Mouse (Mus musculus) mouse embryonic stem cell (cell line): Measurements from ENCODE around the gene Cd19.
"Not testable (repeated sequence)": the region's sequence is repeated elsewhere in the genome, so short reads cannot be mapped to it uniquely, and the experiment has no call there.

Experiments used
- in situ Hi-C, 2 experiments: fragments of 300-500 bp; cut with MboI; formaldehyde crosslinking; loops; 1 replicate in 1 of 2; 3 replicates in 1 of 2; pipeline ENCODE4 v1.14.3; 2019 to 2020; ENCODE audit warnings: low sequenced_read_pairs in 2 of 2, low pct_unique_long_range_greater_than_20kb in 1 of 2, mixed read lengths in 1 of 2; ENCODE audit not compliant: unreplicated experiment in 1 of 2

Gene Cd19

DNA sequence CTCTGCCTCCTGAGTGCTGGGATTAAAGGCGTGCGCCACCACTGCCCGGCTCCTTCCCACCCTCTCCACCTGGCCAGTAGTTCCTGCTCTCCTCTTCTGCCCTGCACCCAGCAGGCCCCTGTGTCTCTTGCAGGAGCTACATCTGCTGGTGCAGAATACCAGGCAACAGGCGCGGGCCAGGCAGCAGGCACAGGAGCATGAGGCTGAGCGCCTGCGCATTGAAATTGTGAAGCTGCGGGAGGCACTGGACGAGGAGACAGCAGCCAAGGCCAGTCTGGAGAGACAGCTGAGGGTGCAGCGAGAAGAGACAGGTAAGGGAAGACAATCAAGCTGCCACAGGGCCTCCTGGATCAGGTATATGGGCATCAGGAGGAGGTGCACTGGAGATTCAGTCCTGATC is 29.3 kb upstream of the Cd19 start:
- in situ Hi-C loops = no loop called here

DNA sequence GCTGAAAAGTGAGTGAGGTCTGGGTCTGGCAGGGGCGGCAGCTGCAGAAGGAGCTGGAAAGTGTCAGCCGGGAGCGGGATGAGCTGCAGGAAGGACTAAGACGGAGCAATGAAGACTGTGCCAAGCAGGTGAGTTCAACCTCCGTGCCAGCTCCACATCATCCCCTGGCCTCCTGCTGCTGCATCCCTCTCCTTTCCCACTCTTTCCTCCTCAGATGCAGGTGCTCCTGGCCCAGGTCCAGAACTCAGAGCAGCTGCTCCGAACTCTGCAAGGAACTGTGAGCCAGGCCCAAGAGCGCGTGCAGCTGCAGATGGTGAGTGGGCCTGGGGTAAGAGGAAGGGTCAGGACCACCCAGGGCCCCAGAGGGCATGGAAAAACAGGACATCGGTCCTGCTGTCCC is 25.4 kb upstream of the Cd19 start:
- in situ Hi-C loops = no loop called here

DNA sequence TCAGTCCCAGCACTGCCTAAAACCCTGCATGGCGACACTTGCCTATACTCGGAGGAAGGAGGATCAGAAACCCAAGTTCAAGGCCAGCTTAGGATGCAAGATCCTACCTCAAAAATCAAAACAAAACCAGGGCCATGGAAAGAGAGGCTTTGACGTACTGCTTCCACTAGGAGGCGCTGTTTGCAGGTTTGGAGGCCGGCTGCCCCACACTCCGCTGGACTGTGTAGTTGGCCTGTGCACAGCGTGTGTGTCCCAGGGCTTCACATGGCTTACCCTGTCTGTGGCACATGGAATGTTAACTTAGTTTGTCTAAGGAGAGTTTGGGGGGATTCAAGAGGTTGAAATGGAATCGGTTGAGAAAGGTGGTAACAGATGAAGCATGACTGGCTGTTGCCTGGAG is 22.2 kb upstream of the Cd19 start:
- in situ Hi-C loops = no loop called here

GRCm38 (mm10) chr7:126435801-126436200 is 21.1 kb upstream of the Cd19 start:
- in situ Hi-C loops = no loop called here

DNA sequence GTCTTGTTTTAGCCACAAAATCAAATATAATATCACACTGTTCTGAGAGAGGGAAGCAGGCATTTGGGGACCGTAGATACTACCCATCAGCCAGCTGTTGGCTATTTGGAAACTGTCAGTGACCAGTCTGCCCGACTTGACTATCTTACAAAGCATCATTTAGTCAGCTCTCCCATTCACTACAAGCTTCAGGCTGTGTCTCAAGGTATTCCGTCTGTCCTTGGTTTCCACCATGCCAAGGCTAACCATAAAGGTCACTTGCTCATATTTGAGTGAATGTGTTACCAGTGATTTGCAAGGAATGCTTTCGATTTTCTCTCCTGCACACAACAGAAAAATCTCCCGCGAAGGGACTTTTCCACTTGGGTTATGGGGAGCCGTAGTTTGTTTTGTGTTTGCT is 20.0 kb upstream of the Cd19 start:
- in situ Hi-C loops = no loop called here

DNA sequence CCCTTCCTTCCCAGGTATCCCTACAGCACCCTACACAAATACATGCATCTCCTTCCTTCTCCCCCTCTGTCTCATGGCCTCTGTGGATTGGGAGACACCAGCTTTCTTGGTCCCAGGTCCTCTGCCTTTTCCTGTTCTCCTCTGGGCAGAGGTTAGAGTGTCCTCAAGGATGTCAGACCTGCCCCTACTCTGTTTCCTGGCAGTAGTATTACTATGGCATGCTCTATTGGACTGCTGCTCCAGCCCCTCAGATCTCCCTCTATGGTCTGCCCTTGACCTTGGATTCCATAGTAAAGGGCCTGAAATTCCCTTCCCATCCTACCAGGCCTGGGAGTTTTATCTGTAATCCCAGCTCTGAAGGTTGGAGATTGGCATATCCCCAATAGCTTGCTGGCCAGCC is 15.5 kb upstream of the Cd19 start:
- in situ Hi-C loops = no loop called here

DNA sequence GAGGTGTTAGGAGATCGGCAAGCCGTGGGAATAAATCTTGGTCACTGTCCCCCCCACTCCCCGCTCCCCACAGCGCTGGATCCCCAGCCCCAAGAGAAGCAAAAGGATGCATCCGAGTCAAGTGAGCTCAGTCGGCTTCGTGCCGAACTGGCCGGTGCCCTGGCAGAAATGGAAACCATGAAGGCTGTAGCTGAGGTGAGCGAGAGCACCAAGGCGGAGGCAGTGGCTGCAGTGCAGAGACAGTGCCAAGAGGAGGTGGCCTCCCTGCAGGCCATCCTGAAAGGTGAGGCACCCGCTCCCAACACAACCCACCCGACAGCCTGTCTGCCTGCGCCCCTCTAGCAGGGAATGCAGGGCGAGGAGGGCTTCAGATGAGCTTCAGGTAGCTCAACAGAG is 14.8 kb upstream of the Cd19 start:
- in situ Hi-C loops = no loop called here

DNA sequence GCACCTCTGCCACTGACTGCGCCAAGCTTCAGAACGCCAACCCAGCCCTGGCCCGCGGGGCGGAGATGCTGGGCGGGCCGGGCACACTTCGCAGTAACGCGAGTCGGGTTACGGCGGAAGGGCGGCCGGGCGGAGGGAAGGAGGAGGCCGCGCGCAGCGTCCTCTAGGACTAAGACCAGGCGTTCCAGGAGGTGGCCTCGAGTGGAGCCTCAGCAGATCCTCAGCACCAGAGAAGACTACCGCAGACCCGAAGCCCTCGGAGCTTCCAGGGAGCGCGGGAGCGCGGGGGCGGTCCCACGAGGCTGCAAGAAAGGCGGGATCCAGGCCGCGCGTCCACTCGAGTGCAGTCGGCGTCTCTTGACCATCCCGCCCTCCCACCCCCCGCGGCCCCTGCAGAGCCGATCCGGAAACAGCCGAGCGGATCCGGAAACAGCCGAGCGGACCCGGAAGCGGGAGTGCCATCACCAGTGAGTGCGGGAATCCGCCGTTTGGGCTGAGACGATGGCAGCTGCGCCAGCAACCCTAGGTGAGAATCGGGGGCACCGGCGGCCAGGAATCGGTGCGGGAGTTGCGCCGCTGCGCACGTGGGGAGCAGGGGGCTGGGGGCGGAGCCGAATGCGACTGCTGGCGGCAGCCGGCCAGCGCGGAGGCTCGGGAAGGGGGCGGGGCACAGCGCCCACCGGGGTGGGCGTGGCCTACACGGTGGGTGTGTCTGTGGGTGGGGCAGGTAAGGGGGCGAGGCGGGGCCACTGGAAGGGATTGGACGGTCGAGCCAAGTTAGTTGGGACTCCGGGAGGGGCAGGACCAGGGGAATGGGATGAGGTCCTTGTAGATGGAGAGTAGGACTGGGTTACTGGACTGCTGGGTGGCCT is 14.2 kb upstream of the Cd19 start, which contains the start of gene Rabep2:
Gene Rabep2 (plus strand): TSS at position 129 of the 872 bp plus-strand sequence.
- in situ Hi-C loops = no loop called here

DNA sequence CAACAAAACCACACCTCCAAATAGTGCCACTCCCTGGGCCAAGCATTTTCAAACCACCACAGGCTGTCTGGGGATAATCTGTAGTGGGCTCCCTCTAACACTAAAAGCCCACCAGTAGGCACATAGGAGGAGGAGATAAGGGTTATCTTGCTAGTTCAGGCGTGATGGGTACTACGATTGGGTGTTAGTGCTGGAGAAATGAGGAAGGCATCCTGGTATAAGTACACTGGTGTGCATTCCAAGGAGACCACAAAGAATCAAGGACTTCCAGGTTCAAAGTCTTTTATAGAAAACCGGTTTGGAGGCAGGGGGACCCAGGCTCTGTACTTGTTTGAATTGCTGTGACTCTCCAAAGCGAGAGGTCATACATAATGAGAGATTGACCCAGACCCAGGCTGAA is 13.5 kb upstream of the Cd19 start:
- in situ Hi-C loops = no loop called here

- in situ Hi-C loops = no loop called here
Measured at GRCm38 (mm10) chr7:126427323-126427860, 12.7 kb upstream of the Cd19 start.

DNA sequence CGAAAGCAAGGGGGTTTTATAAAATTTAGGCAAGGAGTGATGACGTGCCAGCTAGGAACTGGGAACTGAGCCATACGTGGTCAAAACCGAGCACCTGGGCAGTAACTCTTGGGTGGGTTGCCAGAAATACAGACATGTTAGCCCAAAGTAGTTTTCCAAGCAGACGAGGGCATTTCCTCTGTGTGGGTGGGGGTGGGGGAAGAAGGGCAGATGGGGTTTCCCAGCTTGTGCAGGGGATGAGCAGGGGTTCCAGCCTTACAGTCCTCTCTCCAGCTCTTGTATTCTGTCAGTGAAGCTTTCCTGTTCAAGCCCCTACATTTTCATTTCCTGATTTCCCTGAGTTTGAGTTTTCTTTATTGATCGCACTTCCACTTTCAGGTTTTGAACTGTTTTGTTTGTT is 9.5 kb upstream of the Cd19 start:
- in situ Hi-C loops = no loop called here

DNA sequence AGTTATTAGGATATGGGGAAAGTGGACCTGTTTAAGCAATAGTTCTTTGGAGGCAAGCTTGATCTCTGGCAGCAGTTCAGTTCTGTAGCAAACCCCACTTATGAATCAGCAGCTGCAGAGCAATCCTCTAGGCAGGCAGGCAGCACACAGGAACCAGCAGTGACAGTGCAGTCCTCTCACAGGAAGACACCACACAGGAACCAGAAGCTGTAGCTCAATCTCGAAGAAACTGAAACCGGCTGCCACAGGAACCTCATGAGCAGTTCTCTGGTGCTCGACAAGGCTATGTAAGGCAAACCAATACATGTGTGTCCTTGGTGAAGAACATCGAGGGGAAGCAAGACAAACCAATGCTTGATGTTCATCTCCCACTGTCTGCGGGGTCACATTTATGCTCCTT is 7.1 kb upstream of the Cd19 start:
- in situ Hi-C loops = no loop called here

DNA sequence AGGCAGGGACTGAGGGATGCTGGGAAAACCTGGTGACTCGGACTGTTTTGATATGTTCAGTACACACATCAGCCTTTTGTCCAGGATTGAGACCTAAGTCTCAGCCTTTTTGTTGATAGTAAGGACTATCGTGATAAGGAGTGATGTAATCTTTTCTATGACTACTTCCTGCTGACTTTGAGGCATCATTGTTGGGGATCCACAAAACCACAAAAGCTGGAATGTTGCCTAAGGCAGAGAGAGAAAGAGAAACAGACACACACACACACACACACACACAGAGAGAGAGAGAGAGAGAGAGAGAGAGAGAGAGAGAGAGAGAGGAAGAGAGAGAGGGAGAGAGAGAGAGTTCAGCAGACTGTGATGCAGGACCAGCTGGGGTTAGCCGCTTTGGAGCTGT is 3.8 kb upstream of the Cd19 start:
- in situ Hi-C loops = no loop called here

- in situ Hi-C loops = no loop called here
Measured at GRCm38 (mm10) chr7:126417606-126418005, 2.9 kb upstream of the Cd19 start.

- in situ Hi-C loops = no loop called here
Measured at GRCm38 (mm10) chr7:126417045-126417444, 2.4 kb upstream of the Cd19 start.

DNA sequence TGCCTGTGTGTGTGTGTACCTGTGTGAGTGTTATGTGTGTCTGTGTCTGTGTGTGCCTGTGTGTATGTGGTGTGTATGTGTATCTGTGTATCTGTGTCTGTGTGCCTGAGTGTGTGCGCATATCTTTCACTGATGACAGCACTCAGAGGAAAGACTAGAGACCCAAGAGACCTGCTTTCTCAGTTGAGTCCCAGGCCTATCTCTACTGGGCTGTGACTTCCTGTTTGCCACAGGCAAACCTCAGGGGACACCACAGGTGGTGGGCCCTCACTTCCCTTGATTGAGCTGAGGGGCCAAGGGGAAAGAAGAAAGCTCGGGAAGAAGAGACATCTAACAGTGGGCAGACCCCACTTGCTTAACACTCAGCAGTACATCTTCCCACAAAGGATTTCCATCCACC is 1.9 kb upstream of the Cd19 start:
- in situ Hi-C loops = no loop called here

DNA sequence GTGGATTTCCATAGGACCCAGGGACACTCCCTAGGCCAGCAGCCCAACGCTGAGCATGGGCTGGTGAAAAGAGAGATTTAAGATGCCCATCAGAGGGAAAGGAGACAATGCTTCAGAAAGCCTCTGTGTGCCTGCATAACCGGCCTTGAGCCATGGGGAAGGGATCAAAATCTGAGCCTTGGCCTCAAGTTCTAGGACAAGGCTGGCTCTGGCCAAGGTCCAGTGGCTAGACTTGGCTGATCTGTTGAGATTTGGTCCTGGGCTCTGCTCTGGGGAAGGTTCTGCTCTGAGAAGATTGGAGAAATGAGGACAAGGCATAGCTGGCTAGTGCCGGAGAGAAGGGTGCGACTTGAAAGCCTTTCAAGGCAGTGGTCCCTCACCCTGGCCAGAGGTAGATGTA is 3.6 kb downstream of the Cd19 start:
- in situ Hi-C loops = no loop called here

- in situ Hi-C loops = no loop called here
Measured at GRCm38 (mm10) chr7:126408686-126409085, 6.0 kb downstream of the Cd19 start.

DNA sequence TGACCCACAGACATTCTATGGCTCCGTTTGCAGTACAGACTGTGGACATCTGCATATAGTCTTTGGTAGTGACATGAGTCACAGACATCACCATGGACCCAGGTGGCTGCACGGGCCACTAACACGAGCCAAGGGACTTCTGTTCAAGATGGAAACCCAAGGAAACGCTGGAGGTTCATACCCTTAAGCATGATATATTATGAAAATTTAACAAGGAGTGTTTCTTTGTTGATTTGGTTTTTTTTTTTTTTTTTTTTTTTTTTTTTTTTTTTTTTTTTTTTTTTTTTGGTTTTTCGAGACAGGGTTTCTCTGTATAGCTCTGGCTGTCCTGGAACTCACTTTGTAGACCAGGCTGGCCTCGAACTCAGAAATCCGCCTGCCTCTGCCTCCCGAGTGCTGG is 12.2 kb downstream of the Cd19 start:
- in situ Hi-C loops = not testable (repeated sequence)

DNA sequence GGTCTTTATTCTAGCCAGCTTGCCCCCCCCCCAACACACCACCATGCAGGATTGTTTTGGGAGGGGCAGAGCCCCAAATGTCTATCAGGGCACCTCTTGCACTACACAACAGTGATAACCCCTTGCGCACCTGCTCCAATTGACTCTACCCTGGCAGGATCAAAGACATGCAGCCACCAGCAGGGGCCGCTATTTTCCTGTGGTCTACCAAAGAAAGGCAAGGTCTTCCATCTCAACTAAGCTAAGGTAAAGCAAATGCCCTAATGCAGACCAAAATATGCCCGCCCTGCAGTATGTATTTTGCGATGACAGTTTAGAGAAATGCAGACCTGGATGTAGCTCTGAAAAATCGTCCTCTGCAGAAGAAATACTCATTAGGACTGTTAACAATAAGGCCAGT is 15.1 kb downstream of the Cd19 start:
- in situ Hi-C loops = no loop called here
